Mouse (Mus musculus) C2C12 (cell line): ENCODE results near the gene Gria4. TPM values are rescaled to one million over a fixed set of nuclear protein-coding genes. Genes with fewer than 3 reads are reported as not detected.

Experiments used
- H3K27me3 ChIP-seq: one replicate; pipeline ENCODE4 v1.6.1; 2011; ENCODE audit not compliant: control insufficient read depth, insufficient read depth, insufficient read length
- H3K36me3 ChIP-seq: one replicate; pipeline ENCODE4 v1.6.1; 2011; ENCODE audit not compliant: control insufficient read depth, insufficient read depth
- H3K4me3 ChIP-seq: one replicate; pipeline ENCODE4 v1.5.1; 2011; ENCODE audit warnings: mild to moderate bottlenecking, control low read depth; ENCODE audit not compliant: poor library complexity, insufficient read depth, severe bottlenecking
- H3K79me2 ChIP-seq: one replicate; pipeline ENCODE4 v1.6.1; 2011; ENCODE audit not compliant: control insufficient read depth, insufficient read depth
- H3K79me3 ChIP-seq: one replicate; pipeline ENCODE4 v1.6.1; 2011; ENCODE audit warnings: low read depth, control low read depth
- H3ac ChIP-seq: one replicate; pipeline ENCODE3; 2011; ENCODE audit warnings: low read depth; ENCODE audit not compliant: control insufficient read depth, insufficient read length
- CEBPB ChIP-seq: IDR thresholded peaks from one replicate; pipeline ENCODE4 v1.6.1; 2011; ENCODE audit warnings: low read depth, mild to moderate bottlenecking, control low read depth, moderate library complexity
- CTCF ChIP-seq: IDR thresholded peaks from one replicate; pipeline ENCODE4 v1.5.1; 2011; ENCODE audit not compliant: control insufficient read depth, insufficient read depth, insufficient read length
- FOSL1 ChIP-seq: IDR thresholded peaks from one replicate; pipeline ENCODE4 v1.8.0; 2011; ENCODE audit warnings: mild to moderate bottlenecking, low read length; ENCODE audit not compliant: poor library complexity, insufficient read depth, severe bottlenecking
- MAX ChIP-seq: IDR thresholded peaks from one replicate; pipeline ENCODE4 v1.6.1; 2011; ENCODE audit warnings: mild to moderate bottlenecking, control low read depth
- MYOD1 ChIP-seq: IDR thresholded peaks from one replicate; pipeline ENCODE4 v1.6.1; 2011; ENCODE audit warnings: low read depth; ENCODE audit not compliant: control insufficient read depth, insufficient read length
- MYOG ChIP-seq: IDR thresholded peaks from one replicate; pipeline ENCODE4 v1.6.1; 2011; ENCODE audit not compliant: control insufficient read depth, insufficient read length; ENCODE audit errors: extremely low read depth
- USF1 ChIP-seq: IDR thresholded peaks from one replicate; pipeline ENCODE4 v1.6.1; 2011; ENCODE audit warnings: low read depth, mild to moderate bottlenecking, control low read depth, moderate library complexity
- polyA plus RNA-seq: library from polyadenylated mRNA; unstranded; fragments of >200 nt; fragmentation: generic; extraction: Trizol; gene quantifications from one replicate; pipeline ENCODE4 v1.2.1, GENCODE M21; 2012; ENCODE audit warnings: missing spikeins

The Gria4 gene
- polyA plus RNA-seq, 1 experiment, result not detected

- H3K4me3 ChIP-seq, result no peak overlapping the region
- no peaks in the 10 kb centered on the region for H3K27me3 ChIP-seq
- no peaks in the 10 kb centered on the region for H3K79me2 ChIP-seq
- no peaks in the 10 kb centered on the region for H3K79me3 ChIP-seq
- no peaks in the 10 kb centered on the region for H3K36me3 ChIP-seq
- no peak overlapping the region for H3ac ChIP-seq
- TF ChIP-seq MAX, result no peak
- no peak for TF ChIP-seq USF1
- TF ChIP-seq CEBPB, result no peak
- no peak for TF ChIP-seq CTCF
- no peak for TF ChIP-seq MYOG
- TF ChIP-seq FOSL1, result no peak
- no peak for TF ChIP-seq MYOD1
Observed at GRCm38 (mm10) chr9:4539218-4539617, 256.8 kb downstream of the Gria4 start.

- TF ChIP-seq USF1, result no peak
- TF ChIP-seq MAX, result no peak
- TF ChIP-seq MYOD1, result no peak
- TF ChIP-seq CTCF, result no peak
- no peak for TF ChIP-seq CEBPB
- TF ChIP-seq MYOG, result no peak
- no peak for TF ChIP-seq FOSL1
- Histone ChIP-seq H3K4me3 (no peak overlapping the region), H3K27me3 (no peaks in the 10 kb centered on the region), H3K36me3 (no peaks in the 10 kb centered on the region), H3K79me2 (no peaks in the 10 kb centered on the region), H3ac (no peak overlapping the region), H3K79me3 (no peaks in the 10 kb centered on the region)
Observed at GRCm38 (mm10) chr9:4536514-4537150, 259.4 kb downstream of the Gria4 start.

GRCm38 (mm10) chr9:4514563-4514885 lies 281.5 kb downstream of the Gria4 start:
- Histone ChIP-seq H3K4me3 (no peak overlapping the region), H3K79me3 (no peaks in the 10 kb centered on the region), H3K36me3 (no peaks in the 10 kb centered on the region)

DNA sequence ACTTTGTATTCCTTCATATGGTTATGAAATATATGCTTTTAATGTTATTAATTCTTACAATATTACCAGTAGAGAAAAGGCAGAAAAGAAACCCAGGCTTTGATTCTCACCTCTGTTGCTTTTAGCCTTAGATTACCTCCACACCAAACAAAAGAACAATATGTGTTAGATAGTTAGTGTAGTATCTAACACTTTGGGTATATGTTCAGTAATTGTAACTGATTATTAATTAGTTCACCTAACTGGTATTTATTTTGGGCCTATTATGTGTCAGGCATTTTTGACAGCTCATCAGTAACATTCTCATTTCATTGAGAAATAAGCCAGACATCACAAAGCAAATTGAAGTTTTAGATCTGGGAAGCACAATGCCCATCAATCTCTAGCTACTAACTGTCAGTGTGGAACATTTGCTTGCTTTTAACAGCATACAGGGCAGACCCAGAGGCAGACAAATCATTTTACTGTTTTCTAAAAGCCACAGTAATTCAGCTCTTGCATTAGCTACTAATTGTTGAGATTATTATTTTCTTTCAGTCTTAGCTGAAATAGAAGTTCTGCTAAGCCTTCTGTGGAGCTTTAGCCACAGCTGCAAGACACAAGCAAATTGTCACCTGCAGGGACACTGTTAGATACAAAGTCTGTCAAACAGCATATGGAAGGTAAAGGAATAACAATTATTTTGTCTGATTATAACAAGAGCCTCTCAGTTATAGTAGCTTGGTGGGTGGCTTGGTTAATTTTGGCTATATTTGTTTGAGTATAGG lies 282.1 kb downstream of the Gria4 start:
- H3K79me2 ChIP-seq, result no peaks in the 10 kb centered on the region
- H3K36me3 ChIP-seq, result no peaks in the 10 kb centered on the region
- TF ChIP-seq MYOG, result no peak
- no peak for TF ChIP-seq MAX

More at GRCm38 (mm10) chr9:4514563-4514885, 281.5 kb downstream of the Gria4 start:
- H3K27me3 ChIP-seq, result no peaks in the 10 kb centered on the region
- H3K79me2 ChIP-seq, result no peaks in the 10 kb centered on the region
- no peak overlapping the region for H3ac ChIP-seq
- TF ChIP-seq MYOG, result no peak

DNA sequence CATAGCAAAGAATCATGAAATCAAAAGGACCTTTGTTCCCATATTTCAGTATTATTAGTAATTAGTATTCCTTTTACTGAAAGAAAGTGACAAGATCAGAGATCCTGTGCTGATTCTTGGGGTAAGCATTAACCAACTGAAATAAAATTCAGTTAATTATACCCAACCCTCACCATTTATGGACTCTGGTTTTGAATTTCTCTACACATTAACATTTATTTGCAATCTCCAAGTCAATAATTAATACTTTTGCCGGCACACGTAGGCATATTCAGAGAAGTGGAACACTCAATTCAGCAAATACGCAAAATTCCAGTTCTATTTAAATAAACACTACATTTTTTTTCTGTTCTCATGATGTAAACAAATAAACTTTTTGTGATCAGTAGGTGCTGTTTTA lies 289.9 kb downstream of the Gria4 start:
- no peaks in the 10 kb centered on the region for H3K79me2 ChIP-seq
- H3K36me3 ChIP-seq, result no peaks in the 10 kb centered on the region
- no peak overlapping the region for H3ac ChIP-seq
- H3K79me3 ChIP-seq, result no peaks in the 10 kb centered on the region
- no peak overlapping the region for H3K4me3 ChIP-seq
- no peaks in the 10 kb centered on the region for H3K27me3 ChIP-seq
- TF ChIP-seq MYOG (no peak), MAX (no peak), CEBPB (no peak), CTCF (no peak), FOSL1 (no peak), MYOD1 (no peak), USF1 (no peak)

More for the DNA sequence above, 282.1 kb downstream of the Gria4 start:
- no peaks in the 10 kb centered on the region for H3K27me3 ChIP-seq
- no peak overlapping the region for H3ac ChIP-seq
- H3K4me3 ChIP-seq, result no peak overlapping the region
- no peaks in the 10 kb centered on the region for H3K79me3 ChIP-seq

DNA sequence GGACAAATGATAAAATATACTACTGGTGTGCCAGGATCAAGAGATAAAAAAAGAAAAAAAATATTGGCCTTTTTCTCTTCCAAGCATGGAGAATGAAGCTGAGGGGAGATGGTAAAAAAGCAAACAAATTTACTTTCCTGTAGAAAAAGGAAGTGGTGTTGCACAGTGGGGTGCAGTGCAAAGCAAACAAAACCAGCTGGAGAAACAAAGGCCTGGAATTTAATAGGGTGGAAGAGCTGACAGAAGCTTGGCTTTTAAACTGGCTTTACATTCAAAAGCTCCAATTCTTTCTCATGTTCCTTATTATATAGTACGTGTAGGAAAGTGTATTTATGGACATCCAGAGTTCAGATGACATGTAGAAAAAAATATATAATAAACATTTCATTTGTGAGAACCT lies 290.9 kb downstream of the Gria4 start:
- TF ChIP-seq MAX (no peak), MYOG (no peak), MYOD1 (no peak), FOSL1 (no peak), CTCF (no peak)
- no peak overlapping the region for H3ac ChIP-seq
- H3K4me3 ChIP-seq, result no peak overlapping the region
- H3K36me3 ChIP-seq, result no peaks in the 10 kb centered on the region
- H3K27me3 ChIP-seq, result no peaks in the 10 kb centered on the region
- no peaks in the 10 kb centered on the region for H3K79me3 ChIP-seq
- no peaks in the 10 kb centered on the region for H3K79me2 ChIP-seq
